Mouse (Mus musculus): ENCODE data around the gene Rcn3. TPM values are rescaled to one million over a fixed set of nuclear protein-coding genes. Genes with fewer than 3 reads are reported as not detected.

Rcn3 gene
- total RNA-seq, 2 experiments from 2014 or later: 17.3 to 20.9 TPM

DNA sequence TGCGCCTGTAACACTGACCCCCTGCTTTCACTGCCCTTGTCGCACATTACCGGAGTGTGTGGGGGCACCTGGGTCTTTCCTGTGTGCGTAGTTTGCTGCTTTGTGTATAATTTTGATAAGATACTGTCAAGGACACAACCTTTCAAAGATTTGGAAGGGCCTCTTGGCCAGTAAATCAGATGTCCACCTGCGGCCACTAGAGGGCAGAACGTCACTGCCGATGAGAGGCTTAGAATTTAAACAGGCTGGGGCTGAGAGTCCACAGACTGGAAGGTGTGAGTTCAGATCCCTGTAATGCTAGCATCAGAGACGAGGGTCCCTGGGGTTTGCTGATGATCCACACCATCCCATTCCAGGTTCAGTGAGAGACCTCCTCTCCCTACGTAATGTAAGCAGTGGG lies 13.5 kb downstream of the Rcn3 start:
- intact Hi-C loops (cut with DNase I): loop anchor here (5.0 kb wide), 1 partner anchor 119 kb away; no protein-coding TSS in a partner anchor
- DNase-seq: peak; percentile 70 to 73

GRCm38 (mm10) chr7:45077829-45078228 lies 14.2 kb downstream of the Rcn3 start:
- intact Hi-C loops (cut with DNase I): loop anchor here (5.0 kb wide), 1 partner anchor 119 kb away; no protein-coding TSS in a partner anchor
- DNase-seq: no peak

DNA sequence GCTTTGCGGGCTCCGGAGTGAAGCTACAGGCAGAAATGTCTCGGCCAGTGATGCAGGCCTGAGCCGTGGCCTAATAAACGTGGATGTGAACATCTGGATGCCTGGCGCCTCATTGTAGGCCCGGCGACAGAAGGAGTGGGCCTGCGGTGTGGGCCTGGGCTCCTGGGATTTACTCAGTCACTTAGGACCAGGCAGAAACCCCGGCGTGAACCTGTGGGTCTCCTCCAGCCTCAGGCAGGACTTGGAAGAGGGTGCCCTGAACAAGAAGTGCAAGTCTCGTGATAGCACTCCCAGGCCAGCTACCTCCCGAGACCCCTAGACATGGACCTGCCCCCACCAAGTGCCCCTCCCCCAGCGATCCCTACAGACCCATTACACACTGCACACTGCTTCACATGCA lies 14.7 kb downstream of the Rcn3 start:
- intact Hi-C loops (cut with DNase I): loop anchor here (5.0 kb wide), 1 partner anchor 120 kb away; no protein-coding TSS in a partner anchor
- DNase-seq: no peak

DNA sequence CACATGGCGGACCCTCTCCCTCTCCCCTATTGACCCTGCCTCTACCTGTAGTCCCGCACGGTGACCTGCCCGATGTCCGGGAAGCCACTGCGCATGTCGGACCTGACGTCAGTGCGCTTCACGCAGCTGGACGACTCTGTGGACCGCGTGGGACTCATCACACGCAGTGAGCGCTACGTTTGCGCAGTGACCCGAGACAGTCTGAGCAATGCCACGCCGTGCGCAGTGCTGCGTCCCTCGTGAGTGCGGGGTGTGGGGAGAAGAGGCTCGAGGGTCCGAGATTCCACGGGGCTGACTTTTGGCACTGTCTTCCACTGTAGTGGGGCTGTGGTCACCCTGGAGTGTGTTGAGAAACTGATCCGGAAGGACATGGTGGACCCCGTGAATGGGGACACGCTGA lies 15.5 kb downstream of the Rcn3 start:
- no peak for DNase-seq
- intact Hi-C loops (cut with DNase I): loop anchor here (5.0 kb wide), 1 partner anchor 121 kb away; no protein-coding TSS in a partner anchor

GRCm38 (mm10) chr7:45075405-45075804 lies 16.6 kb downstream of the Rcn3 start:
- intact Hi-C loops (cut with DNase I): loop anchor here (5.0 kb wide), 1 partner anchor 122 kb away; no protein-coding TSS in a partner anchor
- no peak for DNase-seq

DNA sequence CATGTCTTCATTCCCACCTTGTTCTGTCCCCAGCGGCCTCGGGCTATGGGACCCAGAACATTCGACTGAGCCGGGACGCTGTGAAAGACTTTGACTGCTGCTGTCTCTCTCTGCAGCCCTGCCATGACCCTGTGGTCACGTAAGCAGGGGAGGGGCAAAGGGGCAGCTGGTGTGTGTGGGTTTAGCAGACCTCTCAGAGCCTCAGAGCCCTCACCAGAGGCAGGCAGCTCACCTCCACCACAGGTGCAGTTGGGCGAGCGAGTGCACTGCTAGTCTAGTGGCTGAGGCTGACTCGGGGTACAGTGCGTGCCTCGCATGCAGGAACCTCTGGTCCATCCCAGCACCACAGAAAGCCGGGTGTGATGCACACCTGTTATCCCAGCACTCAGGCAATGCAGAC lies 18.1 kb downstream of the Rcn3 start:
- intact Hi-C loops (cut with DNase I): loop anchor here (5.0 kb wide), 1 partner anchor 92 kb away; no protein-coding TSS in a partner anchor
- DNase-seq: no peak

GRCm38 (mm10) chr7:45073171-45073707 lies 18.8 kb downstream of the Rcn3 start:
- intact Hi-C loops (cut with DNase I): loop anchor here (5.0 kb wide), 1 partner anchor 91 kb away; no protein-coding TSS in a partner anchor
- no peak for DNase-seq

GRCm38 (mm10) chr7:45072230-45072629 lies 19.8 kb downstream of the Rcn3 start:
- DNase-seq: no peak
- intact Hi-C loops (cut with DNase I): loop anchor here (5.0 kb wide), 1 partner anchor 90 kb away; no protein-coding TSS in a partner anchor

DNA sequence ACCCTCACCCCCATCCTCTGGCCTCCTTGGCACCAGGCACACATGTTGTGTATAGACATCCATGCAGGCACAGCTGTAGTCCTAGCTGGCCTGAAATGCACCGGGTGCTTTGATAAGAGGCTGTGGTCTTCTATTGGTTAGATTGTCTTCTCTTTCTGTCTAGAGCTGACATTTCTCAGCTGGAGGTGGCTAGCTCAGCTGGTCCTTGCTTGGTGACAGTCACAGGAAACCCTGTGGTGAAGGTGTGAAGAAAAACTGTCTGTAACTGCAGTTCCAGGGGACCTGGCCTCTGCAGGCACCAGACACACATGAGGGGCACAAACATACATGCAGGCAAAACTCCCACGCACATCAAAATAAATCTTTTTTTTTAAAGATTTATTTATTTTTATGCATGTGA lies 22.4 kb downstream of the Rcn3 start:
- intact Hi-C loops (cut with DNase I): loop anchor here (5.0 kb wide), 1 partner anchor 87 kb away; no protein-coding TSS in a partner anchor
- DNase-seq: no peak

- intact Hi-C loops (cut with DNase I): no loop called here
- DNase-seq: no peak
Measured at GRCm38 (mm10) chr7:45068000-45068318, 24.1 kb downstream of the Rcn3 start.

DNA sequence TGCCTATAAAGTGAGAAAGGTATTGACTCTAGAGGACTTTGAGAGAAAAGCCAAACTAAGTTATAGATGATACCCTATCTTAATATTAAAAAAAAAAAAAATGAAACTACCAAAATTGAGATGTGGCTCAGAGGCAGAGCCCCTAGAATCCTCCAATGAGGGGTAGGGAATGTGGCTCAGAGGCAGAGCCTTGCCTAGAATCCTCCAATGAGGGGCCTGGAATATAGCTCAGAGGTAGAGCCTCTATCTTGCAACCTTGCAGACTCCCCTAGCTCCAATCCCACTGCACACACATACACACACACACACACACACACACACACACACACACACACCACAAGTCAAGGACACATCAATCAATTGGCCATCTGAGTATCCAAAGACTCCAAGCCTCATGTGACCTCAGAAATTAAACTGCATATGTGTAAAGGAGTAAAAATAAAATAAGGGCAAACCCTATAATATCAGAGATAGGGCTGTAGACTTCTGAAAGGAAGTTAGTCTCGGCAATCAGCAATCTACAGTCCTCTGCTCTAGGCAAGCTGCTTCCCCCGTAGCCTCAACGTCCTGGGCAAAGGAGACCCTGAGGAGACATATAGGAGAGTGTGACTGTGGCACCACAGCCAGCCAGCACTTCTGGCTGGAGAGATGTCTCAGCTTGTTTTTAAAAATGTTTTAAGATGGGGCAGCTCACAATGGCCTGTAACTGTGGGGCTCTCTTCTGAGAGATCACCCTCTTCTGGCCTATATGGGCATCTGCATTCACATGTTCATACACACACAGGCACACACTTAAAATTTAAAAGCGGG lies 24.6 kb downstream of the Rcn3 start:
- DNase-seq: no peak
- intact Hi-C loops (cut with DNase I): no loop called here

- intact Hi-C loops (cut with DNase I): no loop called here
Measured at GRCm38 (mm10) chr7:45062239-45062835, 29.7 kb downstream of the Rcn3 start, which contains the start of the genes Nosip and Prrg2. TSS of gene Nosip (plus strand) at chr7:45062429. TSS of gene Prrg2 (minus strand) at chr7:45062677.

DNA sequence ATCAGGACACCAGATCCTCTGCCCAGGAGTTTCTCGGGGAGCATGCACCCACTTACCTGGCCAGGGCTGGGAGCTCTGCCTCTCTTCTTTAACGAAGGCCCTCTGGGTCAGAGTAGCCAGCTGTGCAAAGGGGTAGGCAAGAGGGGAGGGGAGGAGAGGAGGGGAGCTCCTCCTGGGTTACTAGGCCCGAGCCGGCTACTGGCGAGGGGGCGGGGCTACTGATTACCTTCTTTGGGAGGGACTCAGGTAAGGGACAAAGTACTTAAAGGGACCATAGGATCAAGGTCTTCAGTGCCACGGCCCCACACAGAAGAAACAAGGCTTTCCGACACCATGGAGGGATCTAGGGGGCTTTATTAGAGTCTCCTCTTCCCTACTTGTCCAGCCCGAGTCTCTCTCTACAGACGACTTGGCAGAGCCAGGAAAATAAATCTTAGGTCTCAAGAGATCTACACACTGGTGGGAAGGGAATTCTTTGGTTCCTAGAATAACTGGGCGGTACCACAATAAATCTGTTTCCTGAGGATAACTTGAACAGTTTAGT lies 30.4 kb downstream of the Rcn3 start:
- intact Hi-C loops (cut with DNase I): no loop called here

More at GRCm38 (mm10) chr7:45062239-45062835, 29.7 kb downstream of the Rcn3 start, which contains the start of the genes Nosip and Prrg2:
- DNase-seq: peak; percentile 92

DNA sequence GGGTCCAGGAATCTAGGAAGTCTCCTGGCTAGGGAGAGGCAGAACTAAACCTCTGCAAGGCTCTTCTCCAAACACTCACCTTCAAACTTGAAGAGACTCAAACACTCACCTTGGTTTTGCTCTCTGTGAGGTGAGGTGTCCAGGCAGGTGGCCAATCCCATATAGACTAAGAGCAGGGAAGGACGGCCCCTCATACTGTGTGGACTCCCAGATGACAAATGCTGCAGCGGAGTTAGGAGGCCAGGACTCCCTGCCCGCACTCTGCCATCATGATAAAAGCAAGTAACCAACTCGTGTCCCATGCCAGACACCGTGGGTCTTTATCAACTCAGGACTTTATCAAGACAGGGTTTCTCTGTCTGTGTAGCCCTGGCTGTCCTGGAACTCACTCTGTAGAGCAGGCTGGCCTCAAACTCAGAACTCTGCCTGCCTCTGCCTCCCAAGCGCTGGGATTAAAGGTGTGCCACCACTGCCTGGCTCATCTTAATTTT lies 31.3 kb downstream of the Rcn3 start:
- DNase-seq: no peak
- intact Hi-C loops (cut with DNase I): no loop called here

More for the DNA sequence above, 30.4 kb downstream of the Rcn3 start:
- no peak for DNase-seq

DNA sequence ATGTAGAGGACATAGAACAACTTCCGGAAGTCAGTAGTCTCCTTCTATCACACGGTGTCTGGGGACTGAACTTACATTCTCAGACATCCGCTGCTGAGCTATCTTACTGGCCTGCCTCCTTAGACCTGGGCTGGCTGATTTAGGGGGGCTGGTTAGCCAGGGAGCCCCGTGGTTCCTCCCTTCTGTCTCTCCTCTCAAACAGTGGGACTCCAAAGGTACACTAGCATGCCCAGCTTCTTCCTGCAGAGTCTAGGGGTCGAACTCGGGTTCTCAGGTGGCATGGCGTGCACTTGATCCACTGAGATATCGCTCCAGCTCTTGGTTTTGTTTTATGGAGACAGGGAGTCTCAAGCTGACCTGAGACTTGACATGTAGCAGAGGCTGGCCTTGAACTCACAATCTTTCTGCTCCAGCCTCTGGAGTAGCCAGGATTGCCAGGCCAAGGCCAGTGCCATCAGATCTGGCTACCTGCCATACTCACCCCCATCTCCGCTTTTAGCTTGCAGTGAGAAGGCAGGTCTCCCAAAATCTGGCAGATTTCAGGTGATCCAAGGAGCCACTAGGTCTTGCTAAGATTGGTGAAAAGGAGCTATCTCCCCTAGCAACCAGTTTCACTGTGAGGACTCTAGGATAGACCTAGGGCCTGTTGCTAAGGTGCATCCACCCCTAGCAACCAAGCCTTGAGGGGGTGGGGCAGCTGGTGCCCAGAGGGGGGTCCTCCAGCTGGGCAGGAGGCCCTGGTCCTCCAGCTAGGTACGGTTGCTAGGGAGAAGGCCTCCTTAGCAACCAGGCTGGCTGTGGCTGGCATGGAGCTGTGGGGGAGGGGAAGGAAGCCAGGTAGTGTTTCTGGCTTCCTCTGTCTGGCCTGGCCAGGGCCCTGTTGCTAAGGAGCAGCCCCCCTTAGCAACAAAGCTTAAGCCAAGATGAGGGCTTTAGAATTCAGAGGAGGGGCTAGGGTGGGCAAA lies 33.1 kb downstream of the Rcn3 start:
- intact Hi-C loops (cut with DNase I): no loop called here

DNA sequence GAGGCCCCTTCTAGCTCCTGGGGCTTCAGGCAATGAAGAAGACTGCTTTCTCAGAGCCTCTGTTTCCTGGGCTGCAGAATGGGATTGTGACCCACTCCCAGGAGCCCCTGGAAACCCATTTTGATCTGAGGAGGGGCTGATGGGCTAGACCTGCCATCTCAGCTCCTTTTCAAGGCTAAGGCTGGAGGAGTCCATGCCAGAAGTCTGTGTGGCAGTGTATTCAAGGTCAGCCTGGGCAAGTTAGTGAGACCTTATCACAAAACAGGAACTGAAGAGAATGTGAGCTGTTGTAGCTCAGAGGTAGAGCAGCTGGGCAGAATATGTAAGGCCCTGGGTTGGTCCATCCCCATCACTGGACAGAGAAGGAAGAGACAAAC lies 35.1 kb downstream of the Rcn3 start:
- intact Hi-C loops (cut with DNase I): no loop called here
- no peak for DNase-seq

More for the DNA sequence above, 33.1 kb downstream of the Rcn3 start:
- no peak for DNase-seq

DNA sequence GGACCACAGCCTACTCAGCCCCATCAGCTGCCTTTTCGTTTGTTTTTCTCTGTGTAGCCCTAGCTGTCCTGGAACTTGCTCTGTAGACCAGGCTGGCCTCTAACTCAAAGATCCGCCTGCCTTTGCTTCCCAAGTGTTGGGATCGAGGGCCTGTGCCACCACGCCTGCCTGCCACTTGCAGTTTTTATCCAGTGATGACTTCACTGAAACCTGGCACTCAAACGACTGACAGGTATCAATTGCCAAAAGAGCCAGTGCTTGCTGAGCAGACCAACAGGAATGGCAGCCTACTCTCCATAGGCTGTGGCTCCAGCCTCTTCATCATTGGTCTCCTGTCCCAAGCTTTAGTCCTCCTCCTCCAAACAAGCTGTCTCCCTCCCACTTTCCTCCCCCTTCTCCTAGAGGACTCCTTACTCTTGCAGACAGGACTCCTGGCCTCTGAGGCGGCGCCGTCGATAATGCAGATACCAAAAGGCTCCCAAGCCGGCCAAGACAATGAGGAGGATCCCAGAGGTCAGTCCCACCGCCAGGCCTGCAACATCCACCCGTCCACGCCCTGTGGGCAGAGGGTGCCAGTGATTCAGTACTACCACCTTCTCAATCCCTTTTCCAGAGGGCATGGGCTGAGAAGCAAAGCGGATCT lies 35.6 kb downstream of the Rcn3 start:
- intact Hi-C loops (cut with DNase I): no loop called here
- no peak for DNase-seq

DNA sequence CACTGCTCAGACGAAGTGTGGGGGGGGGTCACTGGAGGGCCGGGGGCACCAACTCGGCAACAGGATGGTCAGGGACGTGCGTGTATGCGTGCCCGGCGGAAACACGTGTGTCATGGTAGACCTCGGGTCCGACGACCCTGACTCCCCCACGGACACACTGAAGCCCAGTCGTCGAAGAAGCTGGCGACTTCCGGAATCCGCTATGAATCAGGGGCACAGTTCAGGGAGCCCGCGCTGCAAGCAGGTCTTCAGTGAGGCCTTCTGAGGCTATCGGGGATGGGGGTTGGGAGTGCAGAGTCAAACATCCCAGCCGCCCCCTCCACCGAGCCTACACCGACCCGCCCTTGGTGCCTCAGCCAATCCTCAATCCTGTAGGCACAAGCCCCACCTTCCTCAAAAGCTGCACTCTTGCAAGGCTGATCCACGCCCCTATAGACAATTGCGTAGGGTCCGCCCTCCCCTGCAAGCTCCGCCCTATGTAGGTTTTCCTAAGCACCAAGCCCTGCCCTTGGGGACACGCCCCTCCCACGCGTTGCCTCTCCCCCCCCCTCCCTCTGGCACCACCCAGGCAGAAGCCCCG lies 38.0 kb downstream of the Rcn3 start:
- intact Hi-C loops (cut with DNase I): loop anchor here (2.0 kb wide), 1 partner anchor 35 kb away; no protein-coding TSS in a partner anchor
- peak; percentile 86 to 89 for DNase-seq
